ENCODE assay signal across 15 mouse cellular contexts in genomic region chr1:72717540-72717939, GRCm38 (mm10). TPM values are rescaled to one million over a fixed set of nuclear protein-coding genes. Genes with fewer than 3 reads are reported as not detected.
DNase-seq lines count a peak whose midpoint lies in the region.
"Had no signal": no experiment of that assay in that cellular context is flagged by ENCODE, and none has a peak within 500 bp of the region (broad histone marks: within the 10 kb centered on the region; RNA-seq: fewer than 3 reads in every experiment).

No protein-coding gene starts in this region.

- intact Hi-C loops in heart, postnatal 25 days (cut with DNase I): loop anchor here (5.0 to 10.0 kb wide), 4 partner anchors 403 to 1110 kb away; no protein-coding TSS in a partner anchor

- DNase-seq in heart, adult 11 months: peak; percentile 76
- no peak for DNase-seq in heart, postnatal 25 days (ENCODE audit: low spot score)
- DNase-seq in naive thymus-derived CD4-positive, alpha-beta T cell, adult 2 months (ENCODE audit: low read depth): peak; percentile 17
- DNase-seq in cerebellum, adult 11 months: no peak

RNA-seq across cellular contexts. Expression of gene Rpl37a, which starts 6.5 kb away (rescaled TPM):
- total RNA-seq in heart, postnatal 25 days (2021): 100 to 1,000 TPM; 571 to 619 TPM

RNA-seq across cellular contexts. Expression of gene Ankar, which starts 17.2 kb away (rescaled TPM):
- total RNA-seq in heart, postnatal 25 days (2021): not detected
- total RNA-seq: adrenal gland, adult 18-20 months; adrenal gland, adult 2 months; adrenal gland, adult 8-10 months; adrenal gland, postnatal 10 days; adrenal gland, postnatal 14 days; adrenal gland, postnatal 25 days; adrenal gland, postnatal 36 days; adrenal gland, postnatal 4 days; CH12.LX; ES-E14; MEL had no signal

Comparison
In these comparisons a context has a peak if more than half of its experiments do, and no peak if none do; other contexts are left out.
1. DNase-seq: peak in heart, adult 11 months (single experiment) and naive thymus-derived CD4-positive, alpha-beta T cell, adult 2 months (single experiment); none in heart, postnatal 25 days (single experiment) and cerebellum, adult 11 months (single experiment).